ENCODE assay signal across 8 mouse cellular contexts in genomic region chr7:112022506-112023149, GRCm38 (mm10). TPM values are rescaled to one million over a fixed set of nuclear protein-coding genes. Genes with fewer than 3 reads are reported as not detected.
DNase-seq lines count a peak whose midpoint lies in the region; ATAC-seq and TF ChIP-seq lines count a peak whose summit lies in the region.

No protein-coding gene starts in this region.

- 26% methylated on average over 17 of the region's 17 CpGs for WGBS in kidney, adult 2 months
- WGBS in forebrain, embryonic 10.5 days = 9% methylated on average over 17 of the region's 17 CpGs
- WGBS in liver, embryonic 11.5 days = 24% methylated on average over 17 of the region's 17 CpGs
- 14% methylated on average over 17 of the region's 17 CpGs for WGBS in stomach, postnatal 0 days

- H3K9me3 ChIP-seq in forebrain, embryonic 10.5 days = no peaks in the 10 kb centered on the region
- H3K9me3 ChIP-seq in liver, embryonic 11.5 days (ENCODE audit: control insufficient read depth, low read length) = no peaks in the 10 kb centered on the region
- no peaks in the 10 kb centered on the region for H3K9me3 ChIP-seq in stomach, postnatal 0 days (ENCODE audit: control insufficient read depth, low read length)

- no peak for DNase-seq in kidney, adult 2 months
- DNase-seq in kidney, postnatal 10 days = no peak
- peak; percentile 46 for DNase-seq in Muller cell, postnatal 12 days (ENCODE audit: inconsistent ontology term)
- no peak for DNase-seq in forebrain, embryonic 10.5 days (ENCODE audit: extremely low spot score, low spot score)
- no peak for DNase-seq in liver, embryonic 11.5 days (ENCODE audit: low spot score)
- no peak for DNase-seq in stomach, postnatal 0 days (ENCODE audit: low spot score)
- no peak for DNase-seq in T-cell, adult 2 months (ENCODE audit: low spot score)
- DNase-seq in frontal cortex, postnatal 10 days (ENCODE audit: low spot score in 2 of 2) = no peak

- H3K4me3 ChIP-seq in kidney, adult 2 months (ENCODE audit: insufficient read depth, low read depth, low read length) = peak overlapping the region; percentile 75
- peak overlapping the region; percentile 94 for H3K4me3 ChIP-seq in forebrain, embryonic 10.5 days
- peak overlapping the region; percentile 94 for H3K4me3 ChIP-seq in liver, embryonic 11.5 days (ENCODE audit: low read depth, low read length)
- H3K4me3 ChIP-seq in stomach, postnatal 0 days (ENCODE audit: low read depth, low read length) = peak overlapping the region; percentile 98

- peak overlapping the region; percentile 89 for H3K4me2 ChIP-seq in liver, embryonic 11.5 days
- peak overlapping the region; percentile 86 for H3K4me2 ChIP-seq in stomach, postnatal 0 days (replicated peaks; ENCODE audit: low read depth)

- no peaks in the 10 kb centered on the region for H3K27me3 ChIP-seq in kidney, adult 2 months (replicated peaks; ENCODE audit: control insufficient read depth, insufficient read depth, low read length)
- H3K27me3 ChIP-seq in forebrain, embryonic 10.5 days (ENCODE audit: poor library complexity, severe bottlenecking) = peaks cover 12% of the 10 kb centered on the region; the same call in 1 of the 2 replicates
- no peaks in the 10 kb centered on the region for H3K27me3 ChIP-seq in liver, embryonic 11.5 days (replicated peaks; ENCODE audit: control insufficient read depth, insufficient read depth, low read length)
- H3K27me3 ChIP-seq in stomach, postnatal 0 days (ENCODE audit: control insufficient read depth, insufficient read depth, low read length) = no peaks in the 10 kb centered on the region

- H3K9ac ChIP-seq in liver, embryonic 11.5 days (ENCODE audit: low read depth, low read length) = peak overlapping the region; percentile 99
- peak overlapping the region; percentile 99 for H3K9ac ChIP-seq in stomach, postnatal 0 days (ENCODE audit: low read length)

- H3K4me1 ChIP-seq in kidney, adult 2 months (ENCODE audit: control insufficient read depth, insufficient read depth, low read length) = peaks cover 16% of the 10 kb centered on the region
- peaks cover 32% of the 10 kb centered on the region for H3K4me1 ChIP-seq in forebrain, embryonic 10.5 days
- peaks cover 22% of the 10 kb centered on the region for H3K4me1 ChIP-seq in liver, embryonic 11.5 days (replicated peaks; ENCODE audit: control insufficient read depth, insufficient read depth, low read length)
- H3K4me1 ChIP-seq in stomach, postnatal 0 days (replicated peaks; ENCODE audit: control insufficient read depth, insufficient read depth) = peaks cover 4% of the 10 kb centered on the region; the same call in 1 of the 2 replicates

- H3K27ac ChIP-seq in kidney, adult 2 months (ENCODE audit: insufficient read depth, low read depth, low read length) = peak overlapping the region; percentile 92
- peak overlapping the region; percentile 99 for H3K27ac ChIP-seq in forebrain, embryonic 10.5 days
- peak overlapping the region; percentile 96 for H3K27ac ChIP-seq in liver, embryonic 11.5 days (ENCODE audit: low read depth, low read length)
- peak overlapping the region; percentile 99 for H3K27ac ChIP-seq in stomach, postnatal 0 days (replicated peaks)

- TF ChIP-seq POLR2A in kidney, adult 2 months (IDR thresholded peaks at IDR 0.05; ENCODE audit: low read depth, low read length) = no peak

- peak; percentile 27; the same call in 1 of the 2 replicates for ATAC-seq in liver, embryonic 11.5 days (replicated peaks; ENCODE audit: low FRiP score)
- ATAC-seq in stomach, postnatal 0 days (ENCODE audit: low FRiP score, low TSS enrichment) = peak; percentile 33

- TF ChIP-seq CTCF in kidney, adult 2 months (conservative IDR thresholded peaks at IDR 0.05; ENCODE audit: insufficient read depth, insufficient read length, low read depth, low read length) = no peak
- no peak for TF ChIP-seq CTCF in stomach, postnatal 0 days (IDR thresholded peaks at IDR 0.05; ENCODE audit: low read depth)

- H3K36me3 ChIP-seq in kidney, adult 2 months (ENCODE audit: control insufficient read depth, insufficient read depth, low read length) = no peaks in the 10 kb centered on the region
- H3K36me3 ChIP-seq in forebrain, embryonic 10.5 days (replicated peaks) = peaks cover under 1% of the 10 kb centered on the region; the same call in 1 of the 2 replicates
- H3K36me3 ChIP-seq in liver, embryonic 11.5 days (ENCODE audit: control insufficient read depth, insufficient read depth, low read length) = no peaks in the 10 kb centered on the region
- H3K36me3 ChIP-seq in stomach, postnatal 0 days (ENCODE audit: control insufficient read depth, insufficient read depth, low read length) = no peaks in the 10 kb centered on the region

- TF ChIP-seq EP300 in stomach, postnatal 0 days (optimal IDR thresholded peaks at IDR 0.05) = no peak

RNA-seq across cellular contexts. Expression of gene Usp47, which starts 0.7 kb away (rescaled TPM):
- 11.5 and 15.5 TPM in 2 replicates for polyA plus RNA-seq in kidney, adult 2 months (2012; rRNA removed)
- polyA plus RNA-seq in forebrain, embryonic 10.5 days (2016; fragmentation: Nextera tagmentation; extraction: Ambion mirVana) = 86.0 and 88.3 TPM in 2 replicates
- polyA plus RNA-seq in liver, embryonic 11.5 days (2014; fragmentation: Nextera tagmentation; extraction: Ambion mirVana) = 55.3 and 62.7 TPM in 2 replicates
- polyA plus RNA-seq in stomach, postnatal 0 days (2015; fragmentation: Nextera tagmentation; extraction: Ambion mirVana) = 23.7 and 24.5 TPM in 2 replicates
